ENCODE assay signal across 8 mouse cellular contexts in genomic region chr12:70969485-70970184, GRCm38 (mm10). TPM values are rescaled to one million over a fixed set of nuclear protein-coding genes. Genes with fewer than 3 reads are reported as not detected.
DNase-seq lines count a peak whose midpoint lies in the region; ATAC-seq and TF ChIP-seq lines count a peak whose summit lies in the region.

No protein-coding gene starts in this region.

- H3K4me3 ChIP-seq in bone marrow, adult 2 months (replicated peaks; ENCODE audit: control insufficient read depth, low read depth, low read length): peak overlapping the region; percentile 29
- peak overlapping the region; percentile 38 for H3K4me3 ChIP-seq in heart, embryonic 15.5 days
- H3K4me3 ChIP-seq in liver, embryonic 13.5 days (replicated peaks): peak overlapping the region; percentile 55
- H3K4me3 ChIP-seq in stomach, postnatal 0 days (ENCODE audit: low read depth, low read length): peak overlapping the region; percentile 72

- TF ChIP-seq EP300 in stomach, postnatal 0 days (optimal IDR thresholded peaks at IDR 0.05): no peak

- no peaks in the 10 kb centered on the region for H3K36me3 ChIP-seq in heart, embryonic 15.5 days
- no peaks in the 10 kb centered on the region for H3K36me3 ChIP-seq in liver, embryonic 13.5 days
- no peaks in the 10 kb centered on the region for H3K36me3 ChIP-seq in stomach, postnatal 0 days (ENCODE audit: control insufficient read depth, insufficient read depth, low read length)

- peak; percentile 93 for DNase-seq in CD4-positive, CD25-positive, alpha-beta regulatory T cell, adult 2 months (ENCODE audit: low read depth, low spot score)
- peak; percentile 55 to 71 for DNase-seq in kidney, postnatal 25 days
- peak; percentile 63 for DNase-seq in liver, embryonic 13.5 days
- peak; percentile 65 to 70 for DNase-seq in natural killer cell, adult 2 months (ENCODE audit: low spot score in 2 of 2)
- DNase-seq in stomach, postnatal 0 days (ENCODE audit: low spot score): peak; percentile 70

- peaks cover 2% of the 10 kb centered on the region; the same call in 1 of the 2 replicates for H3K4me1 ChIP-seq in bone marrow, adult 2 months (ENCODE audit: control insufficient read depth, insufficient read depth, low read length)
- peaks cover 11% of the 10 kb centered on the region for H3K4me1 ChIP-seq in heart, embryonic 15.5 days (replicated peaks)
- H3K4me1 ChIP-seq in liver, embryonic 13.5 days (replicated peaks): peaks cover 16% of the 10 kb centered on the region
- no peaks in the 10 kb centered on the region for H3K4me1 ChIP-seq in stomach, postnatal 0 days (replicated peaks; ENCODE audit: control insufficient read depth, insufficient read depth)

- H3K27me3 ChIP-seq in heart, embryonic 15.5 days: no peaks in the 10 kb centered on the region
- no peaks in the 10 kb centered on the region for H3K27me3 ChIP-seq in liver, embryonic 13.5 days
- H3K27me3 ChIP-seq in stomach, postnatal 0 days (ENCODE audit: control insufficient read depth, insufficient read depth, low read length): no peaks in the 10 kb centered on the region

- peak overlapping the region; percentile 63 for H3K4me2 ChIP-seq in heart, embryonic 15.5 days
- peak overlapping the region; percentile 57 for H3K4me2 ChIP-seq in liver, embryonic 13.5 days
- peak overlapping the region; percentile 57 for H3K4me2 ChIP-seq in stomach, postnatal 0 days (replicated peaks; ENCODE audit: low read depth)

- H3K9ac ChIP-seq in heart, embryonic 15.5 days: no peak overlapping the region
- peak overlapping the region; percentile 65 for H3K9ac ChIP-seq in liver, embryonic 13.5 days
- H3K9ac ChIP-seq in stomach, postnatal 0 days (ENCODE audit: low read length): no peak overlapping the region

- no peaks in the 10 kb centered on the region for H3K9me3 ChIP-seq in heart, embryonic 15.5 days (replicated peaks)
- no peaks in the 10 kb centered on the region for H3K9me3 ChIP-seq in liver, embryonic 13.5 days (replicated peaks)
- no peaks in the 10 kb centered on the region for H3K9me3 ChIP-seq in stomach, postnatal 0 days (ENCODE audit: control insufficient read depth, low read length)

- H3K27ac ChIP-seq in bone marrow, adult 2 months (ENCODE audit: control insufficient read depth, insufficient read depth, low read depth, low read length, poor library complexity): no peak overlapping the region
- peak overlapping the region; percentile 42 for H3K27ac ChIP-seq in heart, embryonic 15.5 days
- peak overlapping the region; percentile 69 for H3K27ac ChIP-seq in liver, embryonic 13.5 days
- H3K27ac ChIP-seq in stomach, postnatal 0 days (replicated peaks): peak overlapping the region; percentile 73

- ATAC-seq in erythroblast, adult 5-6 weeks (replicated peaks; ENCODE audit: low FRiP score, poor library complexity, severe bottlenecking): peak; percentile 66
- no peak for ATAC-seq in heart, embryonic 15.5 days (replicated peaks; ENCODE audit: insufficient number of reproducible peaks, insufficient read depth, low FRiP score, low read depth)
- 0 out of 2 replicates have a peak, but pooled peaks have one; percentile 1 for ATAC-seq in liver, embryonic 13.5 days (ENCODE audit: low read depth)
- ATAC-seq in stomach, postnatal 0 days (ENCODE audit: low FRiP score, low TSS enrichment): no peak

- 4% methylated on average over 17 of the region's 17 CpGs for WGBS in bone marrow, adult 2 months
- WGBS in heart, embryonic 15.5 days: 8% methylated on average over 17 of the region's 17 CpGs
- whole genome bisulfite sequencing in liver, embryonic 13.5 days (ENCODE audit: insufficient replicate concordance): 3% methylated on average over 17 of the region's 17 CpGs
- WGBS in stomach, postnatal 0 days: 5% methylated on average over 17 of the region's 17 CpGs

- TF ChIP-seq CTCF in bone marrow, adult 2 months (IDR thresholded peaks at IDR 0.05; ENCODE audit: control insufficient read depth, insufficient read depth, low read length): peak; percentile 76
- TF ChIP-seq CTCF in stomach, postnatal 0 days (IDR thresholded peaks at IDR 0.05; ENCODE audit: low read depth): peak; percentile 88

- TF ChIP-seq POLR2A in bone marrow, adult 2 months (IDR thresholded peaks at IDR 0.05; ENCODE audit: borderline replicate concordance, control insufficient read depth, low read depth, low read length): no peak

RNA-seq across cellular contexts. Expression of gene Psma3, which starts 4.8 kb away (rescaled TPM):
- 142 and 186 TPM in 2 replicates for polyA plus RNA-seq in bone marrow, adult 2 months (2011; ENCODE audit: insufficient read depth, insufficient read length, low replicate concordance, missing spikeins)
- total RNA-seq in erythroblast, adult 5-6 weeks (2015; ENCODE audit: low replicate concordance): 105 and 133 TPM in 2 replicates
- total RNA-seq in erythroblast, adult 5-6 weeks (2017; ENCODE audit: low replicate concordance): 67.8 and 119 TPM in 2 replicates
- 388 and 430 TPM in 2 replicates for polyA plus RNA-seq in heart, embryonic 15.5 days (2015; fragmentation: Nextera tagmentation; extraction: Ambion mirVana)
- 470 and 495 TPM in 2 replicates for polyA plus RNA-seq in liver, embryonic 13.5 days (2015; fragmentation: Nextera tagmentation; extraction: Ambion mirVana)
- polyA plus RNA-seq in stomach, postnatal 0 days (2015; fragmentation: Nextera tagmentation; extraction: Ambion mirVana): 469 and 479 TPM in 2 replicates

RNA-seq across cellular contexts. Expression of gene Actr10, which starts 32.0 kb away (rescaled TPM):
- polyA plus RNA-seq in bone marrow, adult 2 months (2011; ENCODE audit: insufficient read depth, insufficient read length, low replicate concordance, missing spikeins): 35.6 and 59.6 TPM in 2 replicates
- total RNA-seq in erythroblast, adult 5-6 weeks (2015; ENCODE audit: low replicate concordance): 40.3 and 76.7 TPM in 2 replicates
- 29.5 and 39.3 TPM in 2 replicates for total RNA-seq in erythroblast, adult 5-6 weeks (2017; ENCODE audit: low replicate concordance)
- polyA plus RNA-seq in heart, embryonic 15.5 days (2015; fragmentation: Nextera tagmentation; extraction: Ambion mirVana): 162 and 181 TPM in 2 replicates
- 131 and 147 TPM in 2 replicates for polyA plus RNA-seq in liver, embryonic 13.5 days (2015; fragmentation: Nextera tagmentation; extraction: Ambion mirVana)
- 193 and 199 TPM in 2 replicates for polyA plus RNA-seq in stomach, postnatal 0 days (2015; fragmentation: Nextera tagmentation; extraction: Ambion mirVana)

RNA-seq across cellular contexts. Expression of gene Arid4a, which starts 46.2 kb away (rescaled TPM):
- 36.2 and 58.7 TPM in 2 replicates for polyA plus RNA-seq in bone marrow, adult 2 months (2011; ENCODE audit: insufficient read depth, insufficient read length, low replicate concordance, missing spikeins)
- total RNA-seq in erythroblast, adult 5-6 weeks (2015; ENCODE audit: low replicate concordance): 17.9 and 21.3 TPM in 2 replicates
- 41.5 and 57.6 TPM in 2 replicates for total RNA-seq in erythroblast, adult 5-6 weeks (2017; ENCODE audit: low replicate concordance)
- polyA plus RNA-seq in heart, embryonic 15.5 days (2015; fragmentation: Nextera tagmentation; extraction: Ambion mirVana): 25.4 and 26.4 TPM in 2 replicates
- polyA plus RNA-seq in liver, embryonic 13.5 days (2015; fragmentation: Nextera tagmentation; extraction: Ambion mirVana): 24.1 and 27.4 TPM in 2 replicates
- 22.4 and 23.3 TPM in 2 replicates for polyA plus RNA-seq in stomach, postnatal 0 days (2015; fragmentation: Nextera tagmentation; extraction: Ambion mirVana)

Comparison
In these comparisons a context has a peak if more than half of its experiments do, and no peak if none do; other contexts are left out.
1. ATAC-seq: peak in erythroblast, adult 5-6 weeks (single experiment) and liver, embryonic 13.5 days (single experiment); none in heart, embryonic 15.5 days (single experiment) and stomach, postnatal 0 days (single experiment).
2. Peak in every context shown above with its lines, with median percentiles within 50 percentile points of each other: DNase-seq, H3K4me3 ChIP-seq and H3K4me2 ChIP-seq.